Mouse (Mus musculus) adrenal gland, adult 18-20 months (tissue): ENCODE data around the gene Ctsll3. TPM values are rescaled to one million over a fixed set of nuclear protein-coding genes. Genes with fewer than 3 reads are reported as not detected.
A peak's percentile ranks its signal among the peaks of the same experiment; 100 is the strongest.

Experiments
- DNase-seq, 2 experiments: peaks; one replicate each; pipeline ENCODE4 v3.0.0; 2021 to 2022; ENCODE audit warnings: low spot score in 2 of 2
- long read RNA-seq, 2 experiments: library from polyadenylated mRNA; stranded (forward); transcript quantifications; one replicate each; pipeline ENCODE4 v2.0.0; 2021
- total RNA-seq, 2 experiments: library from RNA; stranded (reverse); gene quantifications; 1 replicate in 1 of 2; 2 replicates in 1 of 2; pipeline ENCODE4 v1.2.3; 2021

Ctsll3 gene
- not detected for total RNA-seq
- long read RNA-seq, experiment 1 = 0 reads
- long read RNA-seq, experiment 2 = 0 reads

DNA sequence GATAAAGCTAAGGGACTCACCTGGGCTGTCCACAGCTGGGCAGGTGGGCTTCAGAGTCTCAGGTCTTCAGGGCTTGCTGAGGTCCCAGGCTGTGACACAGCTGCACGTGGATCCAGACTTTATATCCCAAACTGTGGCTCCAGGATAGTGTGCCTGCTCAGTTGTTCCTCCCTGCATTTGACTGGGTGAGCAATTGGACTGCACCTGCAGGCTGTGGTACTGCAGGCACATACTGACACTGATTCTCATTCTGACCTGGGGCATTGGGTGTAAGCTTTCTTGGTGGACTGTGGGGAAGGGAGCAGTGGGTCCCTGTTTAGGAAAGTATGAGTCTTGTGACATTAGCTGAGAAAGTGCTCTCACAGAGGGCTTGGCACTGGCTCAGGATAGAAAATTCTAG lies at the start of gene Ctsll3:
Gene Ctsll3, minus strand, starts transcription at position 101 of the 400 bp plus-strand sequence.
- no peak for DNase-seq

GRCm38 (mm10) chr13:60848241-60849120 lies 45.8 kb upstream of the Ctsll3 start:
- no peak for DNase-seq

- no peak for DNase-seq
Observed at GRCm38 (mm10) chr13:60843153-60843552, 40.5 kb upstream of the Ctsll3 start.

DNA sequence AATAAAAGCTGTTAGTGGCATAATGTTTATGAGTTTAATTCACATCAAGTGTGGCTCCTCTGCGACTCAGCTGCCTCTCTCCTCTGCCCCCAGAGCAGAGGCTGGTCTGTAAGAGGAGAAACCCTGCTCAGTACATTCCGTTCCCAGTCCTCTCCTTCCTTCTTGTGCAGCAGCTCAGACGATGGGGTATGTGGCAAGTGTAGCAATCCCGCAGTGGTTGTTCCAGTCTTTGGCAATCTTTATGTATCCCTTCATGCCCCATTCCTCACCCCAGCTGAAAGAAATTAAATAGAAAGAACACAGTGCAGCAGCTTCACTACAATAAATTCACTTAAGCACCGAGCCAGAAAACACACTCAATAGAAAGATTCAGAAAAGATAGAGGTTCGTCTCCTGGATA lies 40.1 kb upstream of the Ctsll3 start:
- no peak for DNase-seq

DNA sequence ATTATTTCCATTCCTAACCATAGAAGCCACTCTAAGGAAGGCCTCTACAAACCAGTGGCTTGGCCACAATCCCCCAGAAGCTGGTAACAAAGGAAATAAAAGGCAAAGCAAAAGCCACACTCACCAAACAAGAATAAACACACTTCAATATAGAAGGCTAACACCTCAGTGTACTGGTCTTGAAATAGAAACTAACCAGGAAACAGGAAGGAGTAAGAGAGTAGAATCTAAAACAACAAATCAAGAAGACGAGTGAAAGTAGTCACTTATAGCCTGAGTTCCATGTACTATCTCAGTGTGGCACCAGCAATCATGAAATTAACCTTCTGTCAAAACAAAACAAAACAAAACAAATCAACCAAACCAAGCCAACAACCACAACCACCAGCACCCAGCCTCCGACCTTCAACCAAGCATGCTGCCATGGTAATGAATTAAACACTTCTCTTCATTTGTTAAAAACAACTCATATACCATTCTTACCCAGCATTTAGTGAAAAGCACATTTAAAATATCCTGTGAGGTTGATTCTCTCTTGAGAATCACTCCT lies 36.8 kb upstream of the Ctsll3 start:
- no peak for DNase-seq

DNA sequence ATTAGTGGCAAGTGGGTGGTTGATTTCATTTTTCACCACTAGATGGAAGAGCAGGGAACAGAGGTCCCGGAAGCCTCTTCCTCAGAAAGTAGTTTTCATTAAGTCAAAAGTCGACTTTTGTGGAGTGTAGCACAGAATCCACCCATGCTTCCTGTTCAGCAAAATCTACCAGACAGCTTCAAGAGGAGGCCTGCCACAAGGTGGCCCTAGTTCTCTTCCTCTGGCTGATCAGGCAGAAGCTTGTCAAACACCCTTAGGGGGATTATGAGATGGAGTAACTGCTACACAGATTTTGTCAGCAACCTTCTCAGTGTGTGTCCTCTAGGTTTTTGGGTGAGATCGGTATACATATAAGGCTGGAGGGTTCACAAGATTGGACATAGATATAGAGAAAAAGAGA lies 23.4 kb upstream of the Ctsll3 start:
- no peak for DNase-seq

GRCm38 (mm10) chr13:60820486-60821175 lies 18.0 kb upstream of the Ctsll3 start:
- no peak for DNase-seq

GRCm38 (mm10) chr13:60819469-60819868 lies 16.8 kb upstream of the Ctsll3 start:
- peak; percentile 17 to 42 for DNase-seq

DNA sequence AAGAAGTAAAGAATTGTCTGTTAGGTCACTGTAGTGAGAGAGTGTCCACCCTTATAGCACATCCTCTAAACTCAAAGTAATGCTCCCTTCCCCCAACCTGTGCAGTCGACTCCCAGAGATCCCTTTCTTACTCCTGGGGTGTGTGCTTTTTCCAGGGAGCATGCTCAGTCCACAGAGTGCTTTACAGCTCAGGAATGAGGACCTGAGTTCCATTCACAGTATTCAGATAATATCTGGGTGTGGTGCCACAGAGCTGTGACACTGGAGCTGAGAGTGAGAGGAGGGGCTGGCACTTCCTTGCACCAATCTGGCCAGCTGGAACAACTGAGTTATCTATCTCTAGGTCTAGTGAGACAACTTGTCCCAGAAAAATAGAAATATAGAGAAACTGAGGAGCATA lies 11.1 kb upstream of the Ctsll3 start:
- DNase-seq = no peak

- DNase-seq = no peak
Observed at GRCm38 (mm10) chr13:60812768-60813167, 10.1 kb upstream of the Ctsll3 start.

- DNase-seq = no peak
Observed at GRCm38 (mm10) chr13:60809690-60810089, 7.0 kb upstream of the Ctsll3 start.

- no peak for DNase-seq
Observed at GRCm38 (mm10) chr13:60789466-60789865, 13.2 kb downstream of the Ctsll3 start.

DNA sequence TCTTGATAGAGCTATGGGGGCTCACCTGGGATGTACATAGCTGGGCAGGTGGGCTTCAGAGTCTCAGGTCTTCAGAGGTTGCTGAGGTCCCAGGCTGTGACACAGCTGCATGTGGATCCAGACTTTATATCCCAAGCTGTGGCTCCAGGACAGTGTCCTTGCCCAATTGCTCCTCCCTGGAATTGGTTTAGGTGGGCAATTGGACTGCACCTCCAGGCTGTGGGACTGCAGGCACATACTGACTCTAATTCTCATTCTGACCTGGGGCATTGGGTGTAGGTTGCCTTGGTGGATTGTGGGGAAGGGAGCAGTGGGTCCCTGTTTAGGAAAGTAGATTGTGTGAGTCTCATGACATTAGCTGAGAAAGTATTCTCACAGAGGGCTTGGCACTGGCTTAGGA lies 16.4 kb downstream of the Ctsll3 start, which contains the start of gene BC051665:
Gene BC051665, minus strand, starts transcription at position 101 of the 400 bp plus-strand sequence.
- no peak for DNase-seq

DNA sequence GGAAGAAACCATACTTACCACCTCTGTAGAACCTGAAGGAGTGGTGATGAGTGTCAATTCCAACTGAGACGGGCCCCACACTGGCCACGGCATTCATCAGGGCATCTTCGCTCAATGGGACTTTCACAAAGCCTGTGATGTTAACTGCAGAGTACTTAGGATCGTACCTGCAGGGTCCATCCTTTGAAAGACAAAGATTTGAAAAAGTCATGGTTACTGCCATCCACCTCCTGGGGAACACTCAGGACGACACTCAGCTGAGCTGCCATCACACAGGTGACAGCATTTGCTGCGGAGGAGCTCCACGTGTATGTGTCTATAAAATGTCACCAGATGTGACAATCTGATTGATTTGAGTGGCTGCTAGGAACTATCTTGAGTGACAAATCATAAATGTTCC lies 19.3 kb downstream of the Ctsll3 start:
- DNase-seq = no peak

DNA sequence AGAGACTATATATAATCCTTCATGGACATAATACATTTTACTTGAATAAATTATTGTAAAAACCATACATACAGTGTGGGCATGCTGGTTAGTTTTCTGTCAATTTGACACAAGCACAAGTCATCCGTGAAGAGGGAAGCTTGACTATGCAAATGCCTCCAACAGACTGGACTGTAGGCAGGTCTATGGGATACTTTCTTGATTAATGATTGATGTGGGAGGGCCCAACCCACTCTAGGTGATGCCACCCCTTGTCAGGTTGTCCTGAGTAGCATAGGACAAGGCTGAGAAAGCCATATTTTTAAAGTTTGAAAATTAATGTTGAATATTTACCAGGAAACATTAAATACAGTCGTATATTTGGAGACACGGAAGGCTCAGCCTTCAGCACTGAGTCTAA lies 22.1 kb downstream of the Ctsll3 start:
- no peak for DNase-seq

DNA sequence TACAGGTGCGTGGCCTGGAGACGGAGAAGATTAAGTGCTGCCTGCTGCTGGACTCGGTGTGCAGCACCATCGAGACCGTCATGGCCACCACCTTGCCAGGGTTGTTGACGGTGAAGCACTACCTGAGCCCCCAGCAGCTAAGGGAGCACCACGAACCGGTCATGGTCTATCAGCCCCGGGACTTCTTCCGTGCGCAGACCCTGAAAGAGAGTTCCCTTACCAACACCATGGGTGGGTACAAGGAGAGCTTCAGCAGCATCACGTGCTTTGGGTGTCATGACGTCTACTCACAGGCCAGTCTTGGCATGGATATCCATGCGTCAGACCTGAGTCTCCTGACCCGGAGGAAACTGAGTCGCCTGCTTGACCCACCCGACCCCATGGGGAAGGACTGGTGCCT lies 41.5 kb downstream of the Ctsll3 start:
- no peak for DNase-seq

GRCm38 (mm10) chr13:60760392-60760791 lies 42.3 kb downstream of the Ctsll3 start:
- DNase-seq = no peak

- peak; percentile 46 to 63 for DNase-seq
Observed at GRCm38 (mm10) chr13:60759136-60759535, 43.5 kb downstream of the Ctsll3 start.

DNA sequence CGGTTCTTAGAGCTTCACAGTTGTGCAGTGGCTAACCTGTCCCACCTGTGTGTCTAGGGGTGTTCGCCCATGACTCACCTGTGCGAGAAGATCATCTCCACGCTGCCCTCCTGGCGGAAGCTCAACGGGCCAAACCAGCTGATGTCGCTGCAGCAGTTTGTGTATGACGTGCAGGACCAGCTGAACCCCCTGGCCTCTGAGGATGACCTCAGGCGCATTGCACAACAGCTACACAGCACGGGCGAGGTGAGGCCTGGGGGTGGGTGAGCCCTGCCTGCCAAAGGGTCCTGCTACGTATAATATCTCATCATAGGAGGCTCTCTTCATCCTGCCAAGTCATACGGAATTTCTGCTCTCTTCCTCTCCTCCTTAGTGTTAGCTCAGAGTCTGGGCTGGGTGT lies 45.4 kb downstream of the Ctsll3 start:
- no peak for DNase-seq

DNA sequence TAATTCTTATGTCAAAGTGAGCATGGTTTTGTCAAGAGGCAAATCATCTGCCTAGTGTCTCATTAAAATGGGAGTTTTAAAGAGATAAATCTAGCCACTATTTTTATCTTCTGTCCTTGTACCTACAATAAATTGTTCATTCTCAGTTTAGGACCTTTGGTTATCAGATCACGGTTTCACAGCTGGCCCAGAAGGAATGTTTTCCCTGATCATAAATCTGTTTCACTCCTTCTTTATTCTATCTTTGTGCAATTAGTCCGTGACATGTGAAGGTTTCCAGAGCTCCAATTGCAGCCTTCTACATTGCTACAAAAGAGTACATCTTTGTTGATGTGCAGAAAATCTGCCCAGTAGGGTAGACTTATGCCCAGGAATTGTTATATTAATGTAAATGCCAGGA lies 47.4 kb downstream of the Ctsll3 start:
- DNase-seq = no peak

- DNase-seq = no peak
Observed at GRCm38 (mm10) chr13:60753216-60753615, 49.4 kb downstream of the Ctsll3 start.

GRCm38 (mm10) chr13:60750930-60751329 lies 51.7 kb downstream of the Ctsll3 start:
- DNase-seq = no peak
